Mouse (Mus musculus) ES-Bruce4 (cell line): ENCODE data around the gene Lysmd1.
A peak's percentile ranks its signal among the peaks of the same experiment; 100 is the strongest.

Experiments
- CTCF ChIP-seq: IDR thresholded peaks from one replicate; pipeline ENCODE4 v1.8.1; 2011; ENCODE audit warnings: low read depth, low read length
- EP300 ChIP-seq: IDR thresholded peaks from 2 replicates; pipeline ENCODE4 v1.6.1; 2011; ENCODE audit warnings: low read depth, low read length; ENCODE audit not compliant: insufficient read depth
- POLR2A ChIP-seq: IDR thresholded peaks from one replicate; pipeline ENCODE4 v1.8.1; 2011; ENCODE audit warnings: low read length; ENCODE audit not compliant: insufficient read depth

- no peak for TF ChIP-seq POLR2A
- TF ChIP-seq CTCF = peak; percentile 97
- no peak for TF ChIP-seq EP300
Measured at GRCm38 (mm10) chr3:95142617-95143011, 8.7 kb downstream of the Lysmd1 start.
